Mouse (Mus musculus) heart, embryonic 12.5 days (tissue): ENCODE results near the gene Ly86. TPM values are rescaled to one million over a fixed set of nuclear protein-coding genes. Genes with fewer than 3 reads are reported as not detected.

Experiments used
- ATAC-seq: fragments of 200-750 bp; cut with Nextera tagmentation; 2 replicates; pipeline ENCODE4 v1.8.0; 2017; ENCODE audit warnings: moderate TSS enrichment, moderate library complexity; ENCODE audit not compliant: insufficient number of reproducible peaks, low FRiP score
- H3K27ac ChIP-seq: fragments of 300-500 bp; sonication (generic); 2 replicates; pipeline ENCODE4 v1.5.1; 2016; ENCODE audit warnings: mild to moderate bottlenecking, moderate library complexity; ENCODE audit not compliant: poor library complexity, severe bottlenecking
- H3K27me3 ChIP-seq: fragments of 300-500 bp; sonication (generic); replicated peaks from 2 replicates; pipeline ENCODE4 v1.6.1; 2016; ENCODE audit warnings: mild to moderate bottlenecking, moderate library complexity
- H3K36me3 ChIP-seq: fragments of 300-500 bp; sonication (generic); 2 replicates; pipeline ENCODE4 v1.6.1; 2016; ENCODE audit warnings: mild to moderate bottlenecking, moderate library complexity
- H3K4me1 ChIP-seq: fragments of 300-500 bp; sonication (generic); replicated peaks from 2 replicates; pipeline ENCODE4 v1.6.1; 2016; ENCODE audit warnings: mild to moderate bottlenecking
- H3K4me2 ChIP-seq: fragments of 300-500 bp; sonication (generic); 2 replicates; pipeline ENCODE4 v1.6.1; 2016; ENCODE audit warnings: mild to moderate bottlenecking, moderate library complexity
- H3K4me3 ChIP-seq: fragments of 300-500 bp; sonication (generic); 2 replicates; pipeline ENCODE4 v1.5.1; 2016; ENCODE audit warnings: mild to moderate bottlenecking
- H3K9ac ChIP-seq: fragments of 300-500 bp; sonication (generic); 2 replicates; pipeline ENCODE4 v1.6.1; 2016; ENCODE audit warnings: mild to moderate bottlenecking, moderate library complexity
- H3K9me3 ChIP-seq: fragments of 300-500 bp; sonication (generic); replicated peaks from 2 replicates; pipeline ENCODE4 v1.6.1; 2016; ENCODE audit warnings: mild to moderate bottlenecking, moderate library complexity
- WGBS: fragments of 180-500 bp; shearing (Covaris S2); methylation state at CpG from one replicate; pipeline ENCODE4 v1.1.7; 2016; 5-methylcytosine and 5-hydroxymethylcytosine counted together
- polyA plus RNA-seq: library from polyadenylated mRNA; unstranded; fragments of >200 nt; fragmentation: Nextera tagmentation; extraction: Ambion mirVana; gene quantifications from 2 replicates; pipeline ENCODE4 v1.2.1, GENCODE M21; 2016

Ly86 gene
- polyA plus RNA-seq, 1 experiment from 2014 or later: 3.1 TPM

DNA sequence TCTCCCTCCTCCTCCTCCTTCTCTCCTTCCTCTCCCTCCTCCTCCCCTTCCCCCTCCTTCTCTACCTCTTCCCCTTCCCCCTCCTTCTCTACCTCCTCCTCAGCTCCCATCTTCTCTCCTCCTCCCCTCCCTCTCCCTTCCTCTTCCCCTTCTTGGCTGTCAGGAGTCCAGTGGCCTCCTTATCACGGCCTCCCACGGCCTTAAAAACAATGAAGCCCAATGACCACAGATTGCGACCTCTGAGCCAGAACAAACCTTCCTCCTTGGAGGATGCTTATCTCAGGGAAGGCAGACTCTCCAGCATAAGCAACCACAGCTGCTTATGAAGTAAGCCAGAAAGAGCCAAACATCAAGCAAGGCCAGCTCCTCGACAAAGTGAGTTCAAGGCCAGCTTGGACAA lies 97.0 kb downstream of the Ly86 start:
- no peak overlapping the region for H3K4me3 ChIP-seq
- WGBS: 13% methylated on average over 4 of the region's 4 CpGs
- peaks cover 21% of the 10 kb centered on the region for H3K4me1 ChIP-seq
- H3K27ac ChIP-seq: no peak overlapping the region
- no peak overlapping the region for H3K9ac ChIP-seq
- H3K36me3 ChIP-seq: no peaks in the 10 kb centered on the region
- peaks cover 4% of the 10 kb centered on the region; the same call in 1 of the 2 replicates for H3K27me3 ChIP-seq
- ATAC-seq: peak; percentile 51
- H3K9me3 ChIP-seq: no peaks in the 10 kb centered on the region
- no peak overlapping the region for H3K4me2 ChIP-seq

DNA sequence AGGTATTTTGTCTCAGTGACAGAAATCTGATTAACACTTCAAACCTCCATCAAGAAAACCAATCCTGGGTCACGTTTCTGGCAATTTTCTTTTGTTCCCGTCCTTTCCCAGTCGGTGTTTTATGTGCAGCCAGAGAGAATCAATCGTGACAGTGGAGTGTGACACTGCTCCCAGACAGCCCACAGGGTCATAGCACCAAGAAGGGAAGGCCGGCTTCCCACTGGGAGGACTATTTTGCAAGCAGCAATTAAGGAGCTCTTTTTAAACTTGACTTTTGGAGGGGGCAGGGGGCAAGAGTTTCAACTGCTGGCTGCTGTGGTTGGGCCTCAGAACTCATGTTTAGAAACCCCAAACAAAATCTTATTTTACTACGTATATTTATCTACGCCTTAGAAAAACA lies 97.5 kb downstream of the Ly86 start:
- Histone ChIP-seq H3K27me3 (0 out of 2 replicates have a peak, but pooled peaks cover 3% of the 10 kb centered on the region), H3K4me3 (no peak overlapping the region), H3K36me3 (no peaks in the 10 kb centered on the region), H3K4me1 (peaks cover 21% of the 10 kb centered on the region), H3K4me2 (no peak overlapping the region), H3K9me3 (no peaks in the 10 kb centered on the region), H3K9ac (no peak overlapping the region), H3K27ac (no peak overlapping the region)
- ATAC-seq: no peak
- 47% methylated on average over 7 of the region's 7 CpGs for WGBS

DNA sequence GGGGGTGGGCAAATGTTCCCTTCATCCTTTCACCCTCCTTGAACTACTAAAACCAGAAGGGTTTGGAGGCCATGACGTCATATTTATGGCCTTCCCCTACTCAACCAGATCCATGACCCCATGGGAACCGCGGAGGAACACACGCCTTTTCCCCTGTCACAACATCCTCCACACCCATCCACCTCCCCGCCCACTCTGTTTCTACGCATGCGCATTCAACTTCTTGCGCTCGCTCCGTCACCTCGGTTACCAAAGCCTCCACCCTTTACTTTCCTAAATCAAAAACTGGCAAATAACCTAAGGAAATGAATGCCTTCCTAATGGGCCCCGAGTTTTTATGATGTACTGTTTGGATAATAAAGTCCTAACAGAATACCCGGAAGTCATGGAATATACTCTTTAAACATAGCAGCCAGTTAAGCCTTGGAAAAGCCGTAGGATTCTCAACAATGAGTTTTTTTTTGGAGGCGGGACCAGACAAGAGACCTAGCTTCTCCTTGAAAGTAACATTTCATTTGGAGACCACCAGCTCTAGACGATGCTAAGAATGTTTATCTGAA lies 101.8 kb downstream of the Ly86 start:
- Histone ChIP-seq H3K4me2 (no peak overlapping the region), H3K36me3 (no peaks in the 10 kb centered on the region), H3K27me3 (no peaks in the 10 kb centered on the region), H3K9ac (no peak overlapping the region), H3K4me3 (no peak overlapping the region), H3K4me1 (peaks cover 10% of the 10 kb centered on the region), H3K9me3 (no peaks in the 10 kb centered on the region), H3K27ac (no peak overlapping the region)
- WGBS: 88% methylated on average over 16 of the region's 16 CpGs
- no peak for ATAC-seq

DNA sequence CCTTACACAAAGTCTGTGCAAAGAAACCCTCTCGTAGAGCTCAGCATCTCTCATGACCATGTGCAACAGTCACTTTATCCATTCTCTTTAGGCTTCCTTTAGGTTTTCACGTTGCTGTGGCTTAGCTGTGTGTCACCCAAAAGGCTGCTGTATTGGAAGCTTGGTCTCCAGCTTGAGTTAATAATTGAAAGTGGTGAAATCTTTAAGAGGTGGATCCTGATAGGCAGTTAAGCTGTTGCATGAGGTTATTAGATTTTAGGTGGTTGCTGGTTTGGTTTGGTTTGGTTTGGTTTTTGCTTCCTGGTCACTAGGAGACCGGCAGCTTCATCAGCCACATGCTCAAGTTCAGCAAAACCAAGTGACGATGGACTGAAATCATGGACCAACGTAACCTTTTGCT lies 106.0 kb downstream of the Ly86 start:
- no peaks in the 10 kb centered on the region for H3K36me3 ChIP-seq
- no peak overlapping the region for H3K27ac ChIP-seq
- peaks cover 45% of the 10 kb centered on the region for H3K4me1 ChIP-seq
- H3K4me3 ChIP-seq: no peak overlapping the region
- H3K27me3 ChIP-seq: no peaks in the 10 kb centered on the region
- WGBS: 86% methylated on average over 5 of the region's 5 CpGs
- H3K9me3 ChIP-seq: no peaks in the 10 kb centered on the region
- no peak overlapping the region for H3K4me2 ChIP-seq
- ATAC-seq: no peak
- H3K9ac ChIP-seq: no peak overlapping the region

DNA sequence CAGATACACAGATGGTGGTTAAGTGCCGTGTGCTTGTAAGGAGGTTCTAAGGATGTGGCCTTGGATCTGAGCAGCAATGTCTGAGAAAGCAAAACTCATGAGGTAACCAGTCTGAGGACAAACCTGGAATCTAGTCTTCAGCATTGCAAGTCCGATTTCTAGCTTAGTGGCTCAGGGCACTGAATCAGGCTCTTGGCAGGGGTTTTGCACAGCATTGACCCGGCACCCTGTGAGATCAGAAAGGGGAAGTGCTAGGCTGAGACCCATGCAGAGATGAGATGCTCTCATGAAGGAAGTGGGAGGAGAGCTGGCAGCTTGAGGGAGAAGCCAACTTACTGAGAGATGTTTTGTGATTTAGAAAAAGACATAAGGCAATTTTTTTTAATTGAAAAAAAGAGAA lies 106.5 kb downstream of the Ly86 start:
- no peak overlapping the region for H3K4me3 ChIP-seq

DNA sequence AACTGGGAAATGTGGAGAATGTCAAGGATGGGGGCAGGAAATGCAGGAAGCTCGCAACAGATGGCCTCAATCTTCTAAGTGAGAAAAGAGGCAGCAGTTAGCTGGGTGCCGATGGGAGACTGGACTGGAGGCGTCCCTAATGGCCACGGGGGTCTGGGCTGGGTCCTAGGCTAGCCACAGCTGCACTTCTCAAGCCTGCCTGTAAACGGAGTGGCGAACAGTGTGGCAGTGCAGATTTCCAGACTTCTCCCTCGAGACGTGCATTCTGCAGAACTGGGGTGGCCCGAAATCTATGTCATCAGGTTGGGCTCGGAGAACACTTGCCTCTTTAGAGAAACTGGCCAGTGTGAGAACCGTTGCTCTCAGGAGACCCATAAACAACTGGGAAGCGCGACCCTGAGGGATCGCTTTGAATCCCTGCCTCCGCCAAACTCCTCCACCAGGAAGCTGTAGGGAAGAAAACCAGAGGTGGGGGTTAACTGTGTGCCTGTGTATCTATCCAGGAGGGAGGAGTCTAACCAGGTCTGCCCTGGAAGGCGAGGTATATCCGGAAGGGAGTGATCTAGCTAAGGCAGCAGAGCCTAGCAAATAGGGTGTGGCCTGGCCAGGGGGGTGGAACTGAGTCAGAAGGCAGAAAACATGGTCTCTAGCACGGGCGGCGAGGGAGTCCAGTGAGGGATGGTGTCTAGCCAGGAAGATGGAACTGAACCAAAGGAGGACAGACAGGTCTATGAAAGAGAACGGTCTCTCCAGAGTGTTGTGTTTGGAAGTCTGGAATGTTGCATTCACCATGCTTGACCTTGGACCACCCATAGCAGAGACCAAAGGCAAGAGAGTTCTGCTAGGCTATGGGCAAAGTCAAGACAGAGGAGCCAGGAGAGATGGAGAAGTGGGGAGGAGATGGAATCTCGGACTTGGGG lies 107.3 kb downstream of the Ly86 start:
- H3K9ac ChIP-seq: peak overlapping the region; percentile 61
- peak; percentile 73 for ATAC-seq
- no peaks in the 10 kb centered on the region for H3K9me3 ChIP-seq
- H3K27me3 ChIP-seq: no peaks in the 10 kb centered on the region
- no peaks in the 10 kb centered on the region for H3K36me3 ChIP-seq
- H3K4me3 ChIP-seq: peak overlapping the region; percentile 39
- peak overlapping the region; percentile 70 for H3K4me2 ChIP-seq
- H3K4me1 ChIP-seq: peaks cover 57% of the 10 kb centered on the region
- WGBS: 2% methylated on average over 22 of the region's 22 CpGs
- H3K27ac ChIP-seq: peak overlapping the region; percentile 66

More for the DNA sequence above, 106.5 kb downstream of the Ly86 start:
- Histone ChIP-seq H3K27me3 (no peaks in the 10 kb centered on the region), H3K36me3 (no peaks in the 10 kb centered on the region), H3K27ac (peak overlapping the region; percentile 66; the same call in 1 of the 2 replicates), H3K4me2 (no peak overlapping the region; the same call in 1 of the 2 replicates), H3K9ac (no peak overlapping the region), H3K9me3 (no peaks in the 10 kb centered on the region), H3K4me1 (peaks cover 49% of the 10 kb centered on the region)
- ATAC-seq: no peak
- WGBS: 45% methylated on average over 3 of the region's 3 CpGs

DNA sequence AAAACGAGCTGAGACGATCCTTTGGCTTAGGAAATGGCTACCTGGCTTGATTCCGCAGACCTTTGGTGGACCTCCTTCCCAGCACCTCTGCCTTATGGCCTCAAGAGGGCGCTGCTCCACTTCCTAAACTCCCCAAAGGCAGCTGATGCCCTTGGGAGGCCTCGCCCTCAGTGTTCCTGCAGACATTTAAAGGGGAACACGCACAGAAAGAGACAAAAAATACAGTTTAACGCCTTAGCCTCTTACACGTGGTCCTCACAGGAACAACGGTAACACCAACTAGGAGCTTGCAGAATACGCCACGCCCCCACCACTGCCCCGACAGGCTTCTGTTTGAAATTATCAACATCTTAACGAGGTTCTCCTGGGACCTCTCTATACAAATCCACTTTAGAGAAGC lies 108.2 kb downstream of the Ly86 start:
- Histone ChIP-seq H3K9ac (no peak overlapping the region), H3K27me3 (no peaks in the 10 kb centered on the region), H3K4me1 (peaks cover 63% of the 10 kb centered on the region), H3K4me2 (peak overlapping the region; percentile 70), H3K9me3 (no peaks in the 10 kb centered on the region), H3K4me3 (peak overlapping the region; percentile 39; the same call in 1 of the 2 replicates), H3K36me3 (no peaks in the 10 kb centered on the region), H3K27ac (no peak overlapping the region)
- 3% methylated on average over 13 of the region's 13 CpGs for WGBS
- peak; percentile 74; the same call in 1 of the 2 replicates for ATAC-seq

DNA sequence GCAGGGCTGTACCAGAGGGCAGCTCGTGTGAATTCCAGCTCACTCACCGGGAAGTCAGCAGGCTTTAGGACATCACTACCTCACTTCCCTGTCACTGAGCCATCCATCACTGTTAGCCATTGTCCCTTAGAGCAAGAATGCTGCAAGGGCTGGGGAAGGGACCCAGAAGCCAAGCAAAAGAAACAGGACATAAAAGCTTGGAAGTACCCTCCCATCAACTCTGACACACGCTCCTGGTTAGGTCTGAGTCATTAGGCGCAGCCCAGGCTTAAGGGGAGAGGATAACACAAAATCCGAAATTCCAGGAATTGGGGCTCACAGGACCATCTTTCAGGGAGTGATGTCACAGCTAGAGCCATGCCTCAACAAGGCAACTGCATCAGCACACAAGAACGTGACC lies 109.3 kb downstream of the Ly86 start:
- WGBS: 47% methylated on average over 6 of the region's 6 CpGs
- ATAC-seq: no peak
- no peak overlapping the region for H3K4me3 ChIP-seq
- H3K27ac ChIP-seq: no peak overlapping the region; the same call in 1 of the 2 replicates
- H3K4me2 ChIP-seq: no peak overlapping the region
- no peaks in the 10 kb centered on the region for H3K9me3 ChIP-seq
- H3K4me1 ChIP-seq: peaks cover 63% of the 10 kb centered on the region
- no peaks in the 10 kb centered on the region for H3K36me3 ChIP-seq
- no peak overlapping the region for H3K9ac ChIP-seq
- no peaks in the 10 kb centered on the region for H3K27me3 ChIP-seq

DNA sequence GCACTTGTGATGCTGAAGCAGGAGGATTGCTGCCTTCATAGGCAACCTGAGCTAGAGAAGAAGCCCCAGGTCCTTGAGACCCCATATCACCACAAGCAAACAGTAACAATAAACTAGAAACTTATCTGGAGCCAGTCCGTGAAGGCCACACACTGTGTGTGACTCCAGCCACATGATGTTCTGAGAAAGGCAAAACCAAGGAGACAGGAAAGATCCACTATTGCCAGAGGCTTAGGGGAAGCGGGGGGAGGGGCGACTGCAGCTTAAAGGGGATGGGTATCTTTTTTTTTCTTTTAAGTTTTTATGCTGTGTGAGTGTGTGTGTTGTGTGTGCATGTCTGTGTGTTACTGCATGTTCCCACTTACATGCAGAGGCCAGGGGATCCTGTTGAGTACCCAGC lies 110.6 kb downstream of the Ly86 start:
- Histone ChIP-seq H3K4me2 (no peak overlapping the region), H3K4me3 (no peak overlapping the region), H3K9me3 (no peaks in the 10 kb centered on the region), H3K9ac (no peak overlapping the region), H3K27ac (no peak overlapping the region), H3K36me3 (no peaks in the 10 kb centered on the region), H3K27me3 (no peaks in the 10 kb centered on the region), H3K4me1 (peaks cover 72% of the 10 kb centered on the region)
- no peak for ATAC-seq
- WGBS: 59% methylated on average over 3 of the region's 3 CpGs

DNA sequence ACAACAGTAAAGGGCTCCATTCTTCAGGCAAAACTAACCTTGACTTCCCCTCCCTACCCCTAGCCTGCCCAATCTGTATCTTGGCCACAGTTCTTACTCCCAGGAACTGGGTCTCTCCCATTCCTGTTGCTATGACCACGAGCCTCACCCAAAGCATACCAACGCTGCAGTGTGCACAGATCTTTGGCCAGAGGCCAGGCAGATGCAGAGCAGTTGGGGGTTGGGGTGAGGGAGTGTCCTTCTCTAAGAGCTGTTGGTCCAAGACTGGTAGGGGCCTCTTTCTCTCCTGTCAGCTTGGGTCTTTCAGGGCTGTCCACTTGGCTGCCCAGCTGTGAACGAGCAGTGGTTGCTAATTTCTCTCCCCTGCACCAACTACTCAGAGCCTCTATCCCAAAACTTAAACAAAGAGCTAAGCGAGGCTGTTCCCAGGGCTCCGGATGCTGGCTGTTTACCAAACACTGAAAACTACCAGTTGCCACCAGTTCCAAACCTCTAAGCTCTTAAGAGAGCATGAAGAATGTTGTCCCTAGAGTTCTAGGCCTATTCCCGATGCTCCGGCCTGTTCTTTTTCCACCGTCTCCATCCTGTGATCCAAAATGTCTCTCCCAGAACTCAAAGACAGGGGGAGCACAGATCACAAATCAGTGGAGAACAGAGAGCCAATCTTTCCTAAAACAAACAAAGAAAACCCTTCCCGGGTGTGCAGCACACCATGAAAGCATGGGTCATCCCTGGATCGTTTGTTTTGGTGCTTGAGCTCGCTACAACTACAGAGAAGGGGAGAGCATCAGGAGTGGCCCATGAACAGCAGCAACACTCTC lies 112.2 kb downstream of the Ly86 start:
- Histone ChIP-seq H3K27me3 (no peaks in the 10 kb centered on the region), H3K4me2 (no peak overlapping the region), H3K27ac (peak overlapping the region; percentile 69), H3K36me3 (no peaks in the 10 kb centered on the region), H3K9ac (no peak overlapping the region), H3K9me3 (no peaks in the 10 kb centered on the region), H3K4me1 (peaks cover 70% of the 10 kb centered on the region), H3K4me3 (no peak overlapping the region)
- ATAC-seq: peak; percentile 44; the same call in 1 of the 2 replicates
- 49% methylated on average over 11 of the region's 11 CpGs for WGBS

DNA sequence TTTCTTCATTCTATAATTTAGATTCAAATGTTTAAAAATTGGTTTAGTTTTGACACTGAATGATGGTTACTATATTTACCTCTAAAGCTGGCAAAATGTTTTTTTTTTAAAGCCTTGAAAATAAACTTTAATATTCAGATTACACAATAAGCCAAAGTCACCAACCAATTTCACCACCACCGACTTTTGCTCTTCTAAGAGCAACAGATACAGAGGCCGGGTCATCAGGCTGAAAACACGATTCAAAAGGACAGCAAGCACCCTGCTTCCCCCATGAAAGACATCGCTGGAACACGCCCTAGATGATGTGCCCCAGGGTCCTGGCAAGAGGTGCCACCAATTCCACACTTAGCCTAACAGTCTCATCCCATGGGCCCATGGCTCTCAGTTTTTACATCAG lies 113.5 kb downstream of the Ly86 start:
- no peak overlapping the region for H3K4me3 ChIP-seq
- H3K9ac ChIP-seq: no peak overlapping the region
- H3K27ac ChIP-seq: no peak overlapping the region
- H3K4me2 ChIP-seq: no peak overlapping the region
- ATAC-seq: no peak
- no peaks in the 10 kb centered on the region for H3K9me3 ChIP-seq
- no peaks in the 10 kb centered on the region for H3K27me3 ChIP-seq
- H3K36me3 ChIP-seq: no peaks in the 10 kb centered on the region
- H3K4me1 ChIP-seq: peaks cover 64% of the 10 kb centered on the region
- 79% methylated on average over 5 of the region's 5 CpGs for WGBS
